Mouse (Mus musculus) adrenal gland, postnatal 10 days (tissue): ENCODE results near the gene Gm28053. TPM values are rescaled to one million over a fixed set of nuclear protein-coding genes. Genes with fewer than 3 reads are reported as not detected.

Experiments
- DNase-seq: peaks from one replicate; pipeline ENCODE4 v3.0.0; 2021; ENCODE audit warnings: mixed read lengths
- total RNA-seq, 2 experiments: library from RNA; stranded (reverse); gene quantifications; 2 replicates each; pipeline ENCODE4 v1.2.3; 2021

The Gm28053 gene
- total RNA-seq, 2 experiments from 2014 or later = 9.1 to 10.3 TPM

DNA sequence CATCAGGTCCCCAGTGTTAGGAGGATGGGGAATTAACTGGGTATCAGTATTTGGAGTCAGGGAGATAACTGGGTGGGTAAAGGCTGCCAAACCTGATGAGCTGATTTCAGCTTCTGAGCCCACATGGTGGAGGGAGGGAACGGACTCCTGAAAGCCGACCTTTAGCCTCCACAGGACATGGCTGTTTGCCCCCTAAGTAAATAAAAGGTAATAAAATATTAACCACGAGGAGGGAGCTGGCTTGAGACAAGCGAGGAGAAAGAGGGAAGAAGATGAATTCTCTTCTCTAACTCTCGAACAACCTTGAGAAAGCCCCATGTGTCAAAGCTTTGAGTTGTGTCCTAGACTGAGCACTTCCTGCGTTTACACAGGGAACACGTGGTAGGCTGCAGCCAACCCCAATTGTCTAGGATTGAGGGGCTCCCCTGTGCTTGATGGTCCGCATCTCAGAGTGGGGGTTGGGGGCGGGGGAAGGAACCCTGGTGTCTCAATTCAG is 23.4 kb downstream of the Gm28053 start:
- DNase-seq = no peak

- peak; percentile 53 for DNase-seq
Observed at GRCm38 (mm10) chr6:48742422-48743351, 24.3 kb downstream of the Gm28053 start.

- DNase-seq = no peak
Observed at GRCm38 (mm10) chr6:48745490-48745889, 27.1 kb downstream of the Gm28053 start.

DNA sequence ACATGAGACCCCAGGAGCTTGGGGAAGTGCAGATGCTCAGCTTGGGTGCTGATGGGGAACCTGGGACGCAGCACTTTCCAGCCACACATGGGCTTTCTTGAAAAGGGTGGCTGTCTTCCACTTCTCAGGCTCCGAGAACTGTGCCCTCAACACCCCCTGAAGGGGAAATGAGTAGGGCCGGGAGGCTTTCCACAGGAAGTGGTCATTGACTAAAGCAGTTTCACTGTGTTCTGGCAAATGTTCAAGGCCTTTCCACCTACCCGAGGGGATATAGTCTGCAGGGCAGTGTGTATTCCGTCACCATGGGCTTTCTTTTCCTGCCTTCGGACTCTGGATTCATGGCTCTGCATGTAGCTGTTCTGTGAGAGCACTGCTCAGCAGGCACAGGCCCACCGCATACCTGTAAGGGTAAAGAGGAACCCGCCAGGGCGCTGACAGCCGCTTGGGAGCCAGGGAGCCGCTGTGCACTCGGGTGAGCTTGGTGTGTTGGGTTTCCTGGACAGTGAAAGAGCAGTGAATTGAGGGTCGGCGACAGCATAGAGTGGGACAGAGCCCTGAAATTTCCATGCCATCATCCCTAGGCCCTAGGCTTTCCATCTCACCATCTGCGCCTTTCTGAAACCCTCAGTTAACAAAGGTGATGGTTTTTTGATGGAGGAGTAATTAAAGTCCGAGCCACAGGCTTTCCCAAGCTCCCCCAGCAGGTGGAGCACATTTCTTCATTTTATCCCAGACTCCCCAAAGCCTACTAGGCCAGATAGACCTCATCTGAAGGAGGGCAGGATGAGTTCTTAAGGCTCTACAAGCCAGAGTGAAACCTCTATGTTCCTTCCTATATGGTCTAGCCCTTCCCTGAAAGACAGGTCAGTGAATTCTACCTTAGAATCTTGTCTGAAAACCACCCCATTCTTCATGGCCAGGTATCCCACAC is 27.8 kb downstream of the Gm28053 start, which contains the start of gene Gimap5:
Gene Gimap5 (plus strand): TSS at position 239 of the 931 bp plus-strand sequence.
- peak; percentile 57 for DNase-seq

DNA sequence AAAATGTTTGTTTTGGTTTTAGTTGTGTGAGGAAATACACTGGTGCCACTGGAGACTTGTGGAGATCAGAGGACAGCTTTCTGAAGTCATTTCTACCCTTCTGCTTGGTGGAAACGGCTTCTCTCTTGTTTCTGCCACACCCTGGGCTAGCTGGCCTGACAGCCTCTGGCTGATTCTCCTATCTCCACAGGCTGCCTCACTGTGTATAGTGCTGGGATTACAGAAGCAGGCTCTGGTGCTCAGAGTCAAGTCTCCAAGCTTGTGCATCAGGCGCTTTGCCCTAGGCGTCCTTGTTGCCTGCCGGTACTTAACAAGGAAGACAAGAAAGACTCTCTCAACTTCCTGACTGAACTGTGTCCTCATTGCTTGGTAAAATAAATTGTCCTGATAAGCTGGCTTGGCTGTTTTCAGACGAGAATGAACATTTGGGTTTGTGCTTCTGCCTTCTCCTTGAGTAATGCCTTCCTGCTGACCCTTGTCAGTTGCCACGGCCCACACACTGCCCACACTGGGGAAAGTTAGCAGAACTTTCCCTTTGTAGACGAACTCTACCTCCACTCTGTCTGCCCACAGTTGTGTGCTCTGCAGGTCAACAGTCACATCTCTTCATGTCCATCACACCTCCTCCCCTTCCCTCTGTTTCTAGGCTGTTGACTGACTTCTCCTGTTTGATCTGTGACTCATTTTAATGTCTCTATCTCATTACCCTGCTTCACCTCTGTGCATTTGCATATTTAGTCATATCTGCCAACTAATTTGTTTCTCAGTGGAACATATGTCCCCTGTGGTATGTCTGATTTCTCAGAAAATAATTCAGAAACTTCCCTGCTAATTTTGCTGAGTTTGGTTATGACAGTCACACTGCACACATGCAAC is 28.9 kb downstream of the Gm28053 start:
- no peak for DNase-seq

DNA sequence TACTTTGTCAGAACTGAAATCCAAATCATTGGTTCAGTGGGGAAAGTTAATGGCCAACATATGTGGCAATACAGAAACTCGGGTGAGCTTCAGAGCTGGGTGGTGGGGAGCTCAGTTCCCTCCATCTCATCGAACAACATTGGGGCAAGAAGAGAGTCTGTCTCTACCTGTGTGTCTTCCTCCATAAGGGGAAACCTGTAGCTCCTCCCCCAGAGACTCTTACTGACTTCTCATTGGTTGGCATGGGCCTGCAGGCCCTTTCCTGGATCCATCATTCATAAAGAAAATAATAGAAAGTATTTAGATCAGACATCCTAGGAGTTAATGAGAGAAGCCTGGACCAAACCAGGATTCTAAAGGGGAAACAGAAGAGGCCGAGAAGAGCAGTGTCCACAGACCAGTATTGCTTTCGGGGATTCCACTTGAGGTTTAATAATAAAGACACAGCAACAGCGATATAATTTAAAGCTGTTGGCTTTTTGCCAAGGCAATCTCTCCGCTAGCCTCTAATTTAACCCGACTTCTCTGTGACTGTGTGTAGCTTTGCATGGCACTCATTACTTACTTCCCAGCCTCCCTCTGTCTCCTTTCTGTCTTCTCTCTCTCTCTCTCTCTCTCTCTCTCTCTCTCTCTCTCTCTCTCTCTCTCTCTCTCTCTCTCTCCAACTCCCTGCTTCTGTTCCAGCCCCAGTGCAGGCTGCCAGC is 45.3 kb downstream of the Gm28053 start:
- DNase-seq = no peak

- DNase-seq = no peak
Observed at GRCm38 (mm10) chr6:48764496-48764895, 46.1 kb downstream of the Gm28053 start.

- DNase-seq = no peak
Observed at GRCm38 (mm10) chr6:48768178-48768869, 49.9 kb downstream of the Gm28053 start.

DNA sequence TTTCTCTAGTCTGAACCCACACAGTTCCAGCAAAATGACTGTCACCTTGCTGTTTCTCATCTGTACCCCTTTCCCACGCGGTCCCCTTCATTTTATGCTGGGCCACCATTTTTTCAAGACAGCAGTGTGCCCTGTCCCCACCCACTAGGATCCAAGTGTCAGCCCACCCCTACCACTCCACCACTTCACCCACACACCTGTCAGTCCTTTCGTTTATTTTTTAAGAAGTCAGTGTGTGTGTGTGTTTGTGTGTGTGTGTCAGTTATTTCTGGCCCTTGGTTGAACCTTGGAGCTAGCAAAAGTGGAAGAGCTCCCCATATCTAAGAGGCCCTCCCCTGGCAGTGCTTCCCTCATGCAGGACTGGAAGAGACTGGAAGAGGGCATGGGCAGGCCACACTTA is 50.5 kb downstream of the Gm28053 start:
- no peak for DNase-seq

DNA sequence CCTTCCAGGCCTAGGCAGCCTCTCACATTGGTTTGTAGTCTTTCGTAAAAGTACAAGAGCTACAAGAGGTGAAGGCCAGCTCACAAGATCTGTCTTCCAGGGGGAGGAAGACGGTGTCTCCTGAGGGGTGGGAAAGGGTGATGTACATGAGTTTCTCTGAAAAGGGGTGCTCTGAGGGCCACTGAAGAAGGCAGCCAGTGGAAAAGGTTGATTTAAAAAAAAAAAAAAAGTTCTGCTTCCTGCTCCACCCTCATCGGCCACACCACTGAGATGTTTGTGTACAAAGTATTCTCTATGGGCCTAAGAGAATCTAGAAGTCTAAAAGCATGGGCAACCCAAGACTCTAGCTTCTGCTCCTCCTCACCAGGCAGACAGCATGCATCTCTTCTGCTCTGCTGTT is 52.3 kb downstream of the Gm28053 start, which contains the start of gene Gimap3:
Gene Gimap3 (minus strand): TSS at position 156 of the 400 bp plus-strand sequence.
- DNase-seq = no peak

GRCm38 (mm10) chr6:48772030-48772429 is 53.6 kb downstream of the Gm28053 start:
- peak; percentile 90 for DNase-seq

- DNase-seq = no peak
Observed at GRCm38 (mm10) chr6:48784406-48784805, 66.0 kb downstream of the Gm28053 start.

- peak; percentile 26 for DNase-seq
Observed at GRCm38 (mm10) chr6:48785189-48785588, 66.8 kb downstream of the Gm28053 start.

GRCm38 (mm10) chr6:48785601-48786000 is 67.2 kb downstream of the Gm28053 start:
- DNase-seq = no peak

GRCm38 (mm10) chr6:48787867-48788266 is 69.5 kb downstream of the Gm28053 start:
- DNase-seq = no peak

DNA sequence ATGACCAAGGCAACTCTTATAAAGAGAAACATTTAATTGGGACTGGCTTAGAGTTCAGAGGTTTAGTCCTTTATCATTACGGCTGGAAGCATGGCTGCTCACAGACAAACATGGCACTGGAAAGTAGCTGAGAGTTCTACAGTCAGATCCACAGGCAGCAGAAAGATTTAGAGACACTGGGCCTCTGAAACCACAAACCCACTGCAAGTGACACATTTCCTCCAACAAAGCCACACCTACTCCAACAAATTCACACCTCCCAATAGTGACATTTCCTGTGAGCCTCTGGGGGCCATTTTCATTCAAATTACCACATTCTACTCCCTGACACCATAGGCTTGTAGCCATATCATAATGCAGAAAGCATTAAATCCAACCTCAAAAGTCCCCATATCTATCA is 83.5 kb downstream of the Gm28053 start:
- DNase-seq = no peak
